Mouse (Mus musculus) frontal cortex, postnatal 10 days (tissue): ENCODE results near the gene Olfr1082.
"Not testable (repeated sequence)": the region's sequence is repeated elsewhere in the genome, so short reads cannot be mapped to it uniquely, and the experiment has no call there.

Experiments
- DNase-seq, 2 experiments: peaks; one replicate each; pipeline ENCODE4 v3.0.0; 2022; ENCODE audit warnings: low spot score in 2 of 2, mixed read lengths in 1 of 2

Gene Olfr1082

DNA sequence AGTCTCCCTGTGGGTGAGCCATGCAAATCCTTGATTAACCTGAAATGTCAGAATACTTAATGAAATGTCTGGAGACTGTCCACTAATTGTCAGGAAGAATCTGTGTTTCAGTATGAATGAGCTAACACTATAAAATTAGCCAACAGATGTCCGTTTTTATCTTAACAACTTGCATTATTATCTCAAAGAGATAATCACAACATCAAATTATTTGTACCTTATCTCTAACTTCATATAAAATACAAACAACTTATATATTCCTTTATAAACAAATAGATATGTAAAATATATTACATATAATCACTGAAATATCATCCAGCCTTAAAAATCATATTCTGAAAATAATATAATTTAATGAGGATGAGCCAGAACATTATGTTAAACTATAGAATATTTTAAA lies at the start of gene Olfr1082:
Gene Olfr1082 (minus strand): TSS at position 101 of the 400 bp plus-strand sequence.
- DNase-seq = not testable (repeated sequence)

DNA sequence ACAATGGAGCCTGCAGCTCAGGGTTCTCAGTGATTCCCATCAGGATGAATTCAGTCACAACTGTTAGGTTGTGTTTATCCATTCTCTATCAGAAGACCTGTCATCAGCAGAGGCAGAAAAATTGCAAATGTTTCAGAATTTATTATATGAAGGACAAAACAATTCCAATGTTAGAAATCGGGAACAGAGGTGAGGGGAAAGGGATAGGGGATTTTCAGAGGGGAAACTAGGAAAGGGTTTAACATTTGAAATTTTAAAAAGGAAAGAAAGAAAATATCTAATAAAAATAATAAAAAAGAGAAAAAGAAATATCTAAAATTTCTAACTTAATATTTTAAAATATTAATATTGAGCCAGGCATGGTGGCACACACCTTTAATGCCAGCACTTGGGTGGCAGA lies 40.9 kb upstream of the Olfr1082 start, which contains the start of gene Olfr1084:
Gene Olfr1084 (minus strand): TSS at position 101 of the 400 bp plus-strand sequence.
- not testable (repeated sequence) for DNase-seq

DNA sequence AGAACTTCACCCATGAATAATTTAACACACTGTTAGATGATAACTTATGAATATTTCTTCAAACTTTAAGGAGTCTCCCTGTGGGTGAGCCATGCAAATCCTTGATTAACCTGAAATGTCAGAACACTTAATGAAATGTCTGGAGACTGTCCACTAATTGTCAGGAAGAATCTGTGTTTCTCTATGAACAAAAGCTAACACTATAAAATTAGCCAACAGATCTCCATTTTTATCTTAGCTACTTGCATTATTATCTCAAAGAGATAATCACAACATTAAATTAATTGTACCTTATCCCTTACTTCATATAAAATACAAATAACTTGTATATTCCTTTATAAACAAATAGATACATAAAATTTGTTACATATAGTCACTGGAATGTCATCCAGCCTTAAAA lies 40.6 kb downstream of the Olfr1082 start, which contains the start of gene Olfr1080:
Gene Olfr1080 (minus strand): TSS at position 101 of the 400 bp plus-strand sequence.
- DNase-seq = not testable (repeated sequence)
